Mouse (Mus musculus): ENCODE measurements around the gene D17Wsu92e. TPM values are rescaled to one million over a fixed set of nuclear protein-coding genes. Genes with fewer than 3 reads are reported as not detected.
A peak's percentile ranks its signal among the peaks of the same experiment; 100 is the strongest.

Gene D17Wsu92e
- total RNA-seq, 2 experiments from 2014 or later, result 182 to 201 TPM

DNA sequence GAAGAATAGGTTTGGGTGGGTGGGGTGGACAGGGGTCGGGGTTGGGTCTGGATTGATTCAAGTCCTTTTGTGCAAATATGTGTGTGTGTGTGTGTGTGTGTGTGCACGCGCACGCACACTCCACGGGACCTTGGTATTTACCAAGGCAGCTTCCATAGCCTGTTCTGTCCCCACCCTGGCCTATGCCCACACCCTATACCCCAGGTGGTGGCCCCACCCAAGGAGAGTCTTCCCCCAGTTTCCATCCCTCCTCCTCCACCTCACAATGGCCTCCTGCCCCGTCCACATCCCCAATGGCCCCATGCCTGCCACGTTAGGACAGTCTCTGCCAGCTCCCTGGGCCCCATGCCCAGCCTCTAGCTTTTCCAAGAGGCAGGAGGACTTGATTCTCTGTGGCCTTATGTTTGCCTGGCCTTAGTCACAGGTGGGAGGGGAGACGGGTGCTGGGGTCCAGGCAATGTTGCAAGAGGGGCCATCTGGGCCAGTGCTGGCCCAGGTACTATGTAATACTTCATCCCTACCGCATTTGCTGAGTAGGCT lies 99.3 kb downstream of the D17Wsu92e start:
- intact Hi-C loops (cut with DNase I), result no loop called here
- Histone ChIP-seq H3K4me3 (no peak overlapping the region), H3K27ac (no peak overlapping the region)
- peak; percentile 75 for DNase-seq
- no peak for TF ChIP-seq CTCF (IDR thresholded peaks at IDR 0.05)

GRCm38 (mm10) chr17:27720326-27720725 lies 100.1 kb downstream of the D17Wsu92e start:
- TF ChIP-seq CTCF (IDR thresholded peaks at IDR 0.05), result no peak
- intact Hi-C loops (cut with DNase I), result no loop called here

DNA sequence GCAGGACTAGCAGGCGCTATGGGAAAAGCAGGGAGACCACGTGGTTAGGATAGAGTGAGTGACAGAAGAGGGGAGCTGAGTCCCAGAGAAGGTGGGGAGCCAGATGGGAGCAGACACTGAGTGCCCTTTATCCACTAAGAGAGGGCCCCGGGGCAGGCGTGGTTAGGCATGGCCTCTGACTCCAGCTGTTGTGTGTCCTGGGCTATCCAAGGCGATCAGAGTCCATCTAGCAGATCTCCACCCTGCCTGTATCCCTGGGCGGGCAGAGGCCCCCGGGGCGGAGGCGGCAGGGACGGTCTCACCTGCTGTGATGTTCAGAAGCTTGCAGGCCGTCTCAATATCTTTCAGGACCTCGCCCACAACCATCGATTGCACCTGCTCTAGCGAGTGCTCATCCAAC lies 100.8 kb downstream of the D17Wsu92e start:
- H3K4me3 ChIP-seq, result no peak overlapping the region
- H3K27ac ChIP-seq, result no peak overlapping the region
- intact Hi-C loops (cut with DNase I), result no loop called here
- TF ChIP-seq CTCF (IDR thresholded peaks at IDR 0.05), result no peak
- DNase-seq, result no peak

More at GRCm38 (mm10) chr17:27720326-27720725, 100.1 kb downstream of the D17Wsu92e start:
- H3K27ac ChIP-seq, result no peak overlapping the region
- no peak overlapping the region for H3K4me3 ChIP-seq
- DNase-seq, result no peak

- peak; percentile 22; the same call in 1 of the 2 replicates for TF ChIP-seq CTCF (IDR thresholded peaks at IDR 0.05)
- H3K4me3 ChIP-seq, result no peak overlapping the region
- no peak for DNase-seq
- intact Hi-C loops (cut with DNase I), result no loop called here
- no peak overlapping the region for H3K27ac ChIP-seq
These were observed 102.2 kb downstream of the D17Wsu92e start for GRCm38 (mm10) chr17:27718250-27718649.

GRCm38 (mm10) chr17:27716804-27717203 lies 103.6 kb downstream of the D17Wsu92e start:
- no peak for TF ChIP-seq CTCF (IDR thresholded peaks at IDR 0.05)
- no peak for DNase-seq
- intact Hi-C loops (cut with DNase I), result no loop called here
- peak overlapping the region; percentile 49 for H3K4me3 ChIP-seq
- no peak overlapping the region for H3K27ac ChIP-seq

DNA sequence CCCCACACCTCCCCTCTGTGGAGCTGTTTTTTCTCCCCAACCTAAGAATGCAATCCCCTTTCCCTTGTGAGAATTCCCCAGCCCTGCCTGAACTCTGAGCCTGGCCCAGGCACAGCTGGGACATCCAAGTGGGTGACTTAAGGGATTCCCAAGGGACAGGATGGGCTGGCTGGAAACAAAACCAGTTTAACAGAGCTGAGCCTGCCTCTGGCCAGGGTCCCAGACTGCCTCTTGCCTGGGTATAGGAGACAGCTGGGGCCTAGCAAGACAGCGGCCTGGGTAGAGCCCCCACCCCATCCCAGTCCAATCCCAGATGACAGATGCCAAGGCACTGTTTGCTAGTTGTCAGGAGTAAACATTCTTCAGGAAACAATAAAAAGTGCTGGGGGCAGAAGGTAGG lies 107.6 kb downstream of the D17Wsu92e start:
- intact Hi-C loops (cut with DNase I), result no loop called here
- H3K4me3 ChIP-seq, result no peak overlapping the region
- TF ChIP-seq CTCF (IDR thresholded peaks at IDR 0.05), result no peak
- H3K27ac ChIP-seq, result no peak overlapping the region
- peak; percentile 48 for DNase-seq

DNA sequence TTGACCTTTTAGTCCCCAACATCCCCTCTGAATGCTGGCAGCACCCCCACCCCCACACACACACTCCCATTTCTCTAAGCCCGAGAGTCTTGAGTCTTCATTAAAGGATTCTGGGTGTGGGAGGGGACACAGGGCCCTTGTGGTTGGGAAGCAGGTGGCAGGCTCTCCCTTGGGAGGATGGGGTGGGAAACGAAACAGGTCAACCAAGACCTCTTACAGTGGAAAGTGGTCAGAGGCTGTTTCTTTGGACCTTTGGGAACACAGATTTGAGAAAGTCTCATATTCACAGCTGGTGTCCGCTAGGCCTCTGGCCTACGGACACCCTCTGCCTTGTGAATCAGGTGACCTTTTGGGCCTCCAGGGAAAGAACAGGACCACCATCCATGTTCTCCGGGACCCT lies 110.8 kb downstream of the D17Wsu92e start:
- Histone ChIP-seq H3K27ac (no peak overlapping the region), H3K4me3 (no peak overlapping the region)
- intact Hi-C loops (cut with DNase I), result loop anchor here (5.0 kb wide), 1 partner anchor 53 kb away; no protein-coding TSS in a partner anchor
- TF ChIP-seq CTCF (IDR thresholded peaks at IDR 0.05), result no peak
- no peak for DNase-seq

- H3K27ac ChIP-seq, result no peak overlapping the region
- TF ChIP-seq CTCF (IDR thresholded peaks at IDR 0.05), result peak; percentile 2; the same call in 1 of the 2 replicates
- peak; percentile 82 for DNase-seq
- peak overlapping the region; percentile 58 for H3K4me3 ChIP-seq
- intact Hi-C loops (cut with DNase I), result loop anchor here (5.0 kb wide), 1 partner anchor 54 kb away; no protein-coding TSS in a partner anchor
These were observed 112.3 kb downstream of the D17Wsu92e start for GRCm38 (mm10) chr17:27707954-27708661.

DNA sequence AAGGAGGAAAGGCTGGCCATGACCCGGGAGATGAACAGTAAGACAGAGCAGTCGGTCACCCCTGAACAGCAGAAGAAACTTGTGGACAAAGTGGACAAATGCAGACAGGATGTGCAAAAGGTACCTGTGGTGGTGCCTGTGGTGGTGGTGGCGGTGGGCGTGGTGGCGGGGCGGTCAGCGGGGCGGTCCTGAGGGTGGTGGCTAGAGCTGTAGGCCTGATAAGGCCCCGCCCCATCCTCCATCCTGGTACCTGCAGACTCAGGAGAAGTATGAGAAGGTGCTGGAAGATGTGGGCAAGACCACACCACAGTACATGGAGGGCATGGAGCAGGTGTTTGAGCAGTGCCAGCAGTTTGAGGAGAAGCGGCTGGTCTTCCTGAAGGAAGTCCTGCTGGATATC lies 114.8 kb downstream of the D17Wsu92e start:
- Histone ChIP-seq H3K4me3 (no peak overlapping the region), H3K27ac (no peak overlapping the region)
- no peak for TF ChIP-seq CTCF (IDR thresholded peaks at IDR 0.05)
- intact Hi-C loops (cut with DNase I), result loop anchor here (5.0 kb wide), 1 partner anchor 57 kb away; no protein-coding TSS in a partner anchor
- no peak for DNase-seq

DNA sequence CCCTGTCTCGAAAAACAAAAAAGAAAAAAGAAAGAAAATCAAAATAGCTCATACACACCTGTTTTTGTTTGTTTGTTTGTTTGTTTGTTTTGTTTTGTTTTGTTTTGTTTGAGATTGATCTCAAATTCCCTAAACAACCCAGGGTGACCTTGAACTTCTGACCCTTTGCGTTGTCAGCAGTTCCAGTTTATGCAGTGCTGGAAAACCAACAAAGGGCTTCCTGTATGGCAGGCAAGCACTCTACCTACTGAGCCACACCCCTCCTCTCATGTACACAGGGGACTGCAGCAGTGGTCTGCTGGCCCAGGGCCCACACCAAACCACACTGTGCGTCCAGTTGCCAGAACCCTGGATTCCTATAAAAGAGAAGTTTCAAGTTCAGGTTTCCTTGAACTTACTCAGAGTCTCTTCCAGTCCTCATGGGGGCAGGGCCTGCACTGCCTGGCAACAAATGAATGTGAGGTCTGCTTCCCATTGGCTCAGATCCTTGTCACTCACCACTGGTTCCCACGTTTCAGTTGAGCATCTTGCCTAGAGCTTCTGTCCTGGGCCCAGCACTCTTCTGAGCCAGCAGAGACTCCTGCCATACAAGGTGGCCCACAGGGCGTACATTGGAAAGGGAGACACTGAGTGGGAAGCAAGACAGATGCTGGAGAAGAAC lies 116.4 kb downstream of the D17Wsu92e start:
- TF ChIP-seq CTCF (IDR thresholded peaks at IDR 0.05), result no peak
- H3K27ac ChIP-seq, result no peak overlapping the region
- no peak overlapping the region for H3K4me3 ChIP-seq
- DNase-seq, result no peak
- intact Hi-C loops (cut with DNase I), result no loop called here

- Histone ChIP-seq H3K27ac (no peak overlapping the region), H3K4me3 (peak overlapping the region; percentile 63)
- peak; percentile 90 for TF ChIP-seq CTCF (IDR thresholded peaks at IDR 0.05)
- intact Hi-C loops (cut with DNase I), result no loop called here
- peak; percentile 72 for DNase-seq
These were observed 117.9 kb downstream of the D17Wsu92e start for GRCm38 (mm10) chr17:27702518-27702917.

- no peak overlapping the region for H3K4me3 ChIP-seq
- intact Hi-C loops (cut with DNase I), result no loop called here
- TF ChIP-seq CTCF (IDR thresholded peaks at IDR 0.05), result no peak
These were observed 118.6 kb downstream of the D17Wsu92e start for GRCm38 (mm10) chr17:27701856-27702255.

More at GRCm38 (mm10) chr17:27701856-27702255, 118.6 kb downstream of the D17Wsu92e start:
- DNase-seq, result no peak
- H3K27ac ChIP-seq, result no peak overlapping the region

Other genes starting within 250 kb of the D17Wsu92e start
- 100 to 1,000 TPM; 222 to 261 TPM for gene Nudt3, start 197.2 kb downstream of the D17Wsu92e start, total RNA-seq (2021)
- 1 to 10 TPM in 1 of 2 experiments, not detected in 1; 1.4 TPM for gene RPS10-NUDT3, start 185.4 kb downstream of the D17Wsu92e start, total RNA-seq (2021)
- 100 to 1,000 TPM; 342 to 407 TPM for gene Rps10, start 184.0 kb downstream of the D17Wsu92e start, total RNA-seq (2021)
- under 1 TPM in 1 of 2 experiments, not detected in 1; 0.18 TPM for gene Pacsin1, start 165.1 kb downstream of the D17Wsu92e start, total RNA-seq (2021)
- gene Spdef, start 91.7 kb downstream of the D17Wsu92e start, total RNA-seq (2021), result not detected
- gene Snrpc, start 17.5 kb upstream of the D17Wsu92e start, total RNA-seq (2021), result 10 to 100 TPM; 68.3 to 71.2 TPM
- gene Uhrf1bp1, start 35.8 kb upstream of the D17Wsu92e start, total RNA-seq (2021), result 10 to 100 TPM; 25.9 to 26.0 TPM
- gene Anks1, start 88.7 kb upstream of the D17Wsu92e start, total RNA-seq (2021), result 10 to 100 TPM in 1 of 2 experiments, 1 to 10 TPM in 1; 8.8 to 23.4 TPM
- gene Taf11, start 89.2 kb upstream of the D17Wsu92e start, total RNA-seq (2021), result 10 to 100 TPM; 14.0 to 19.1 TPM